Mouse (Mus musculus): ENCODE measurements around the gene Pakap.

- TF ChIP-seq POLR2A (IDR thresholded peaks at IDR 0.05; ENCODE audit: low read depth, low read length) = no peak
- TF ChIP-seq CTCF (IDR thresholded peaks at IDR 0.05; ENCODE audit: borderline replicate concordance, insufficient read depth, low read length) = no peak
These were observed 346.5 kb downstream of the Pakap start for GRCm38 (mm10) chr4:57914193-57915190.
